Mouse (Mus musculus): Measurements from ENCODE around the gene Grb2. TPM values are rescaled to one million over a fixed set of nuclear protein-coding genes. Genes with fewer than 3 reads are reported as not detected.

Gene Grb2
- polyA plus RNA-seq, 1 experiment = 74.7 TPM

DNA sequence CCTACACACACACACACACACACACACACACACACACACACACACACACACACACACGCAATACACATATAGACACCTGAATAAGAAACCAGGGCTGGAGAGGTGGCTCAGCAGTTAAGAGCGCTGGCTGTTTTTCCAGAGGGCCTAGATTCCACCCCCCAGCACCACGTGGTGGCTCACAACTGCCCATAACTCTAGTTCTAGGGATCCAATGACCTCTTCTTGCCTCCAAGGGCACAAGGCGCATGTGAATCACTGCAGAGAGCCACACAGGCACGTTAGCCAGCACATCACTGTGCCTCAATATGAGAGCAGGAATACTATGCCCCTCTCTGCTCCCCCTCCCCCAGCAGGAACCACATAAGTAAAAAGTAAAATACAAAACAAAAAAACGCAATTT, 91.5 kb downstream of the Grb2 start:
- TF ChIP-seq CTCF (IDR thresholded peaks at IDR 0.05; ENCODE audit: extremely low read depth, insufficient read depth, insufficient read length, insufficient replicate concordance) (no peak), POLR2A (IDR thresholded peaks at IDR 0.05; ENCODE audit: low read depth, low read length) (no peak)
- H3K4me1 ChIP-seq (ENCODE audit: control insufficient read depth, insufficient read depth, insufficient read length) = peaks cover 12% of the 10 kb centered on the region; the same call in 1 of the 2 replicates
- no peak overlapping the region for H3K27ac ChIP-seq (ENCODE audit: insufficient read depth, low read length)
- no peaks in the 10 kb centered on the region for H3K27me3 ChIP-seq (ENCODE audit: control insufficient read depth, insufficient read depth, low read length)
- H3K36me3 ChIP-seq (ENCODE audit: control insufficient read depth, insufficient read depth, low read length) = peaks cover 36% of the 10 kb centered on the region
- H3K4me3 ChIP-seq (ENCODE audit: extremely low read depth, insufficient read depth, insufficient read length) = no peak overlapping the region
- DNase-seq (ENCODE audit: low read depth in 1 of 2, low spot score in 2 of 2) = no peak
- WGBS = 93% methylated on average over 6 of the region's 6 CpGs

DNA sequence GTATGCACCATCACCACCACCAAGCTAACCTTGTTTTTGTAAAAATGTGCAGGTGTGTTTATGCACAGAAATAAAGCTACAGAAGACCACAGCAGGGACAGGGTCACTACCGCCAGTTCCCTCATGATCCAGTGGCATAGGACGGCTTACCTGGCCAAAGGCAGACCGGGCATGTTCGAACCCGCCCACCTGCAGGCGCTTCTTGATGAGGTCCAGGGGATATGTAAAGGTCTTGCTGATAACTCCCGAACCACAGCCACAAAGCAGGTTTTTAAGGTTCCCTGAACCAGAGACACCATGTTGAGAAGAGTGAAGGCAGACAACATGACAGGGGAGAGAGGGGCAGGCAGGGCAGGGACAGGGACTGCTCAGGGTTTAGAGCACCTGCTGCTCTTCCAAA, 92.0 kb downstream of the Grb2 start:
- no peak overlapping the region for H3K4me3 ChIP-seq (ENCODE audit: extremely low read depth, insufficient read depth, insufficient read length)
- H3K27ac ChIP-seq (ENCODE audit: insufficient read depth, low read length) = no peak overlapping the region
- peaks cover 16% of the 10 kb centered on the region; the same call in 1 of the 2 replicates for H3K4me1 ChIP-seq (ENCODE audit: control insufficient read depth, insufficient read depth, insufficient read length)
- no peak for DNase-seq (ENCODE audit: low read depth in 1 of 2, low spot score in 2 of 2)
- WGBS = 94% methylated on average over 7 of the region's 7 CpGs
- peaks cover 37% of the 10 kb centered on the region for H3K36me3 ChIP-seq (ENCODE audit: control insufficient read depth, insufficient read depth, low read length)
- H3K27me3 ChIP-seq (ENCODE audit: control insufficient read depth, insufficient read depth, low read length) = no peaks in the 10 kb centered on the region
- TF ChIP-seq POLR2A (IDR thresholded peaks at IDR 0.05; ENCODE audit: low read depth, low read length) (no peak), CTCF (IDR thresholded peaks at IDR 0.05; ENCODE audit: extremely low read depth, insufficient read depth, insufficient read length, insufficient replicate concordance) (no peak)

DNA sequence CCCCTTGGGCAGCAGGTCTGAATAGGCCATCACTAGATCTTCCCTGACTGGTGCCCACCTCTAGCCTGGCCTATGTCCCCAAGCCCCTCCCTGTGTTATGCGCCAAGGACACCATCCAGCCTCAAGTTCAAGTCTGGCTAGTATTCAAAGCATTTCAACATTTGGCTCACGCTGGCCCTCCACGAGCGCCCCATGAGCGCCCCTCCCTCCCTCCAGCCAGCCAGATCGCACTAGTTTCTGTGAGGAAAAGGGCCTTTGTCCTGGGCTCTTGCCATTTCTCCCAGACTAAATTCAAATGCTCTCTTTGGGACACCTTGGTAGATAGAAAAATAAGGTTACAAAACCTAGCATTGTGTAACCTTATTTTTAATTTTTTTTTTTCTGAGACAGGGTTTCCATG, 92.5 kb downstream of the Grb2 start:
- no peaks in the 10 kb centered on the region for H3K27me3 ChIP-seq (ENCODE audit: control insufficient read depth, insufficient read depth, low read length)
- no peak overlapping the region for H3K27ac ChIP-seq (ENCODE audit: insufficient read depth, low read length)
- H3K4me1 ChIP-seq (ENCODE audit: control insufficient read depth, insufficient read depth, insufficient read length) = peaks cover 16% of the 10 kb centered on the region; the same call in 1 of the 2 replicates
- WGBS = 95% methylated on average over 6 of the region's 6 CpGs
- no peak for DNase-seq (ENCODE audit: low read depth in 1 of 2, low spot score in 2 of 2)
- H3K4me3 ChIP-seq (ENCODE audit: extremely low read depth, insufficient read depth, insufficient read length) = no peak overlapping the region
- TF ChIP-seq CTCF (IDR thresholded peaks at IDR 0.05; ENCODE audit: extremely low read depth, insufficient read depth, insufficient read length, insufficient replicate concordance) = no peak
- no peak for TF ChIP-seq POLR2A (IDR thresholded peaks at IDR 0.05; ENCODE audit: low read depth, low read length)
- peaks cover 34% of the 10 kb centered on the region for H3K36me3 ChIP-seq (ENCODE audit: control insufficient read depth, insufficient read depth, low read length)

DNA sequence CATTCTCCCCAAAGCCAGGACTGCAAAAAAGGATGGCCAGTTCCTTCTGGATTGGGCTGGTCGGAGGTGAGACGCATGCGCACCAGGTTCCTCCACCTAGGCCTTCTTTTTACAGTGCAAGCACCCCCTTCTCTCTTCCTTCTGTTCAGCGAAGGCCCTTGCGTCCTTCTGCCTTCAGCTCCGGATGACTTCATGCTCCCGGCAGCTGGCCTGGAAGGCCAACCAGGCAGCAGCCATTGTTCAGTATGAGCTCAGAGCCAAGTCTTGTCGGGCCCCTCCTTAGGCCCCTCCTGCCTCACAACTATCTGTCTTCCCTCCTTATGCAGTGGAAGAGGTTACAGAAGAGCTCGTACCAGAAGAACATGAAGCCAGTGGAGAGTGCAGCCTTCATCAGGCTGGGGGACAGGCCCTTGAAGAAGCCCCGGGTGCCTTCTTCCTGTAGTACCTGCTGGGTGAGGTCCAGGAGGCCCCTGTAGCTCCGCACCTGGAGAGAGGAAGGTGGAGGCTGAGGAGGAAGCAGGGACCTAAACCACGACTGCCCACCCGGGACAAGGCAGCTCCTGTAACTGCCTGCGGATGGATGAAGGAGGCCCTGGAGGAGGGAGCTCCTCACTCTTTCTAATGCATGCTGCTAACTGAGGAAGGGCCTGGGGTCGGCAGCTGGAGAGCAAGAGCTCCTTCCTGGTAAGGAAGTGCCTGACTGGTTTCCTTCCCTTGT, 93.1 kb downstream of the Grb2 start:
- Histone ChIP-seq H3K27ac (ENCODE audit: insufficient read depth, low read length) (no peak overlapping the region), H3K27me3 (ENCODE audit: control insufficient read depth, insufficient read depth, low read length) (no peaks in the 10 kb centered on the region), H3K36me3 (ENCODE audit: control insufficient read depth, insufficient read depth, low read length) (peaks cover 31% of the 10 kb centered on the region), H3K4me1 (ENCODE audit: control insufficient read depth, insufficient read depth, insufficient read length) (peaks cover 16% of the 10 kb centered on the region; the same call in 1 of the 2 replicates), H3K4me3 (ENCODE audit: extremely low read depth, insufficient read depth, insufficient read length) (no peak overlapping the region)
- 88% methylated on average over 15 of the region's 15 CpGs for WGBS
- DNase-seq (ENCODE audit: low read depth in 1 of 2, low spot score in 2 of 2) = no peak
- TF ChIP-seq CTCF (IDR thresholded peaks at IDR 0.05; ENCODE audit: extremely low read depth, insufficient read depth, insufficient read length, insufficient replicate concordance) = no peak
- no peak for TF ChIP-seq POLR2A (IDR thresholded peaks at IDR 0.05; ENCODE audit: low read depth, low read length)

DNA sequence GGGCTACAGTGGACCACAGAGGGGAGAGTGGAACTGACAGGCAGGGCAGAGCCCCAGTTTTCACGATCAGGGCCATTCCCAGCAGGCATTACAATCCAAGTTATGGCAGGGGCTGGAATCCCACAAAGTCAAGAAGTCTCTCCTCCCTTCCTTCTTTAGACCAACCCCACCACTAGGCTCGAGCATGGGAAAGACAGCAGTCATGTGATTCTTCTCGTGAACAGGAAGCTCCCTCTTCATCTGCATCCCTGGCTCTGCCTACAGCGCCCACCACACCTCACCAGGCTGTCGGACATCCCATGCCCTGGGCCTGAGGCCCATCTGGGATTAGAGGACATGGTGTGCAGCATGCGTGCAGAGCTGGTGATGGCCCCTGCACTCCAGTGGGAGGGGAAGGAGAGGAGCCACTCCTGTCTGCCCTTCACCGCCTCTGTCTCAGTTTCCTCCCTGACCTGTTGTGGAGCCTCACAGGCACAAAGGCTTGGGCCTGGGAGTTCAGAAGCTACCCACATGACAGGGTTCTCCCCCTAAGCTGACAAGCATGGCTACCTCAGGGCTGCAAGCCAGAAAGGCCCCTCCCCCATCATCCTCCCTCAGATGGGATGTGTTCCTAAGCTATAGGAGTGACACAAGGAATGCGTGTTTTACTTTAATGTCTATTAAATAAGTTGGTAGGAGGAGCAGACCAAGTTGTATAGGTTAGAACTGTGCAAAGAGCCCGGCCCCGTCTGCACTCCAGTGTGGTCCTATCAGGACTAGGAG, 93.9 kb downstream of the Grb2 start:
- Histone ChIP-seq H3K27ac (ENCODE audit: insufficient read depth, low read length) (no peak overlapping the region; the same call in 1 of the 2 replicates), H3K36me3 (ENCODE audit: control insufficient read depth, insufficient read depth, low read length) (peaks cover 31% of the 10 kb centered on the region), H3K4me3 (ENCODE audit: extremely low read depth, insufficient read depth, insufficient read length) (no peak overlapping the region), H3K27me3 (ENCODE audit: control insufficient read depth, insufficient read depth, low read length) (no peaks in the 10 kb centered on the region), H3K4me1 (ENCODE audit: control insufficient read depth, insufficient read depth, insufficient read length) (peaks cover 16% of the 10 kb centered on the region; the same call in 1 of the 2 replicates)
- WGBS = 86% methylated on average over 10 of the region's 10 CpGs
- no peak for DNase-seq (ENCODE audit: low read depth in 1 of 2, low spot score in 2 of 2)
- TF ChIP-seq POLR2A (IDR thresholded peaks at IDR 0.05; ENCODE audit: low read depth, low read length) = no peak
- no peak for TF ChIP-seq CTCF (IDR thresholded peaks at IDR 0.05; ENCODE audit: extremely low read depth, insufficient read depth, insufficient read length, insufficient replicate concordance)

DNA sequence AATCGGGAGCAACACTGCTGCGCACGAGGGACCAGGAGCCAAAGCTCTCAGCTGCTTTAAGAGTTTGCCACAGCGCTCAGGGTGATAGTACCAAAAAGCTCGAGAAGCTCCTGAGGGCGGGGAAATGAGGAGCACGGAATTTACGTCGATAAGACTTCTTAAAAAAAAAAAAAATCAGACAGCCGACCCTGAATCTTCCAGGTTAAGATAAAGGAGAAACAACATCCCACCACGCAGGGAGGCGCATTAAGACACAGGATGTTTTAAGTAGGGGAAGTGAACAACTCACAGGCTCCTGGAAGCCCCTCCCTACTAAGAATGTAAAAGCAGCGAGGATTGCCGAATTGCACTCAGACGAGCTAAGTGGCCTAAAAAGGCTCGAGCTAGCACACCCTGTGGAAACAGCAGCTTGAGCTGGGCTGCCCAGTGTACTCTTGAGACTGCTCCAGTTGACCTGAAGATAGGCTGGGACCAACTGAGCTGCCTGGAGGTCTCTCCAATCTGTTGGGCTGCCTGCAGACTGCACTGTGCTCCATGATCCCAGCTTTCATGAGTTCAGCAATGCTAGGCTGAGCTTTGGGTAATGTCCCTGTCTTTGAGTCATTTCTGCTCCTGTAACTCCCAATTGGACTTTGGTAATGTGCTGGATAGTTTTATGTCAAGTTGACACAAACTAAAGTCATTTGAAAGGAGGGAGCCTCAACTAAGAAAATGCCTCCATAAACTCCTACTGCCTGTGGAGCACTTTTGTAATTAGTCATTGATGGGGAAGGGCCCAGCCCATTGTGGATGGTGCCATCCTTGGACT, 95.1 kb downstream of the Grb2 start:
- DNase-seq (ENCODE audit: low read depth in 1 of 2, low spot score in 2 of 2) = peak in 1 of 2 experiments; percentile 41
- Histone ChIP-seq H3K36me3 (ENCODE audit: control insufficient read depth, insufficient read depth, low read length) (peaks cover 39% of the 10 kb centered on the region), H3K27ac (ENCODE audit: insufficient read depth, low read length) (peak overlapping the region; percentile 99), H3K4me1 (ENCODE audit: control insufficient read depth, insufficient read depth, insufficient read length) (peaks cover 16% of the 10 kb centered on the region; the same call in 1 of the 2 replicates), H3K4me3 (ENCODE audit: extremely low read depth, insufficient read depth, insufficient read length) (peak overlapping the region; percentile 92), H3K27me3 (ENCODE audit: control insufficient read depth, insufficient read depth, low read length) (no peaks in the 10 kb centered on the region)
- no peak for TF ChIP-seq CTCF (IDR thresholded peaks at IDR 0.05; ENCODE audit: extremely low read depth, insufficient read depth, insufficient read length, insufficient replicate concordance)
- TF ChIP-seq POLR2A (IDR thresholded peaks at IDR 0.05; ENCODE audit: low read depth, low read length) = no peak
- WGBS = under 1% methylated on average over 16 of the region's 16 CpGs

All from spleen, adult 2 months (tissue).